Mouse (Mus musculus) liver, adult 2 months (tissue): Measurements from ENCODE around the gene Arid4b.

Experiments
- CTCF ChIP-seq: fragments of 200-500 bp; IDR thresholded peaks from 2 replicates; pipeline ENCODE4 v1.5.1; 2011; ENCODE audit warnings: low read depth, low read length, control low read depth
- POLR2A ChIP-seq: fragments of 200-500 bp; IDR thresholded peaks from 2 replicates; pipeline ENCODE4 v1.6.1; 2011; ENCODE audit warnings: low read length, control low read depth; ENCODE audit not compliant: insufficient read depth; ENCODE audit errors: extremely low read depth

GRCm38 (mm10) chr13:14034073-14034348 lies 29.0 kb upstream of the Arid4b start:
- no peak for TF ChIP-seq CTCF
- no peak for TF ChIP-seq POLR2A
